Mouse (Mus musculus) liver, adult (tissue): ENCODE results near the gene Faf1.

Source experiments
- GATA4 ChIP-seq: IDR thresholded peaks from 2 replicates; pipeline ENCODE4 v1.6.1; 2014; ENCODE audit warnings: mild to moderate bottlenecking, low read length; ENCODE audit not compliant: insufficient replicate concordance

The Faf1 gene

GRCm38 (mm10) chr4:109976273-109977147, 300.1 kb downstream of the Faf1 start:
- no peak for TF ChIP-seq GATA4

- TF ChIP-seq GATA4: no peak
These were observed 301.0 kb downstream of the Faf1 start, which contains the start of gene Dmrta2 for GRCm38 (mm10) chr4:109977148-109978067. Gene Dmrta2, plus strand, starts transcription at chr4:109978053.

GRCm38 (mm10) chr4:109978068-109978857, 301.9 kb downstream of the Faf1 start:
- no peak for TF ChIP-seq GATA4

- TF ChIP-seq GATA4: no peak
These were observed 302.5 kb downstream of the Faf1 start for GRCm38 (mm10) chr4:109978858-109979340.

GRCm38 (mm10) chr4:109979461-109980320, 303.3 kb downstream of the Faf1 start:
- no peak for TF ChIP-seq GATA4

GRCm38 (mm10) chr4:109980321-109981082, 304.1 kb downstream of the Faf1 start:
- no peak for TF ChIP-seq GATA4

- TF ChIP-seq GATA4: no peak
These were observed 304.9 kb downstream of the Faf1 start for GRCm38 (mm10) chr4:109981083-109981870.

GRCm38 (mm10) chr4:109981871-109982680, 305.7 kb downstream of the Faf1 start:
- no peak for TF ChIP-seq GATA4

- no peak for TF ChIP-seq GATA4
These were observed 306.4 kb downstream of the Faf1 start for GRCm38 (mm10) chr4:109982681-109983265.

- no peak for TF ChIP-seq GATA4
These were observed 307.1 kb downstream of the Faf1 start for GRCm38 (mm10) chr4:109983281-109984001.

- no peak for TF ChIP-seq GATA4
These were observed 307.6 kb downstream of the Faf1 start for GRCm38 (mm10) chr4:109984011-109984411.
